Mouse (Mus musculus) thymus, adult 2 months (tissue): ENCODE results near the gene Tubgcp6. TPM values are rescaled to one million over a fixed set of nuclear protein-coding genes. Genes with fewer than 3 reads are reported as not detected.

Experiments used
- DNase-seq: peaks from one replicate; pipeline ENCODE4 v3.0.0; 2021
- H3K27ac ChIP-seq: fragments of 200-500 bp; 2 replicates; pipeline ENCODE4 v1.5.1; 2012; ENCODE audit warnings: low read length, control low read depth; ENCODE audit not compliant: control insufficient read depth, insufficient read depth
- H3K27me3 ChIP-seq: fragments of 200-500 bp; 2 replicates; pipeline ENCODE4 v1.6.1; 2012; ENCODE audit warnings: mild to moderate bottlenecking, low read length, moderate library complexity, mixed read lengths; ENCODE audit not compliant: control insufficient read depth, insufficient read depth
- H3K36me3 ChIP-seq: fragments of 200-500 bp; 2 replicates; pipeline ENCODE4 v1.6.1; 2012; ENCODE audit warnings: mild to moderate bottlenecking, low read length, moderate library complexity; ENCODE audit not compliant: control insufficient read depth, insufficient read depth
- H3K4me1 ChIP-seq: fragments of 200-500 bp; replicated peaks from 2 replicates; pipeline ENCODE4 v1.6.1; 2012; ENCODE audit warnings: low read length; ENCODE audit not compliant: control insufficient read depth, insufficient read depth
- H3K4me3 ChIP-seq: fragments of 200-500 bp; 2 replicates; pipeline ENCODE4 v1.5.1; 2012; ENCODE audit warnings: mild to moderate bottlenecking, low read length, control low read depth, moderate library complexity; ENCODE audit not compliant: control insufficient read depth, insufficient read depth
- CTCF ChIP-seq: fragments of 200-500 bp; IDR thresholded peaks from 2 replicates; pipeline ENCODE4 v1.5.1; 2012; ENCODE audit warnings: mild to moderate bottlenecking, control low read depth, low read length, moderate library complexity, borderline replicate concordance; ENCODE audit not compliant: control insufficient read depth, poor library complexity, insufficient read depth; ENCODE audit errors: extremely low read depth
- POLR2A ChIP-seq: fragments of 200-500 bp; IDR thresholded peaks from 2 replicates; pipeline ENCODE4 v1.6.1; 2012; ENCODE audit warnings: mild to moderate bottlenecking, low read length, control low read depth, moderate library complexity; ENCODE audit not compliant: control insufficient read depth, poor library complexity, insufficient read depth; ENCODE audit errors: extremely low read depth
- WGBS: fragments of 180-500 bp; shearing (Covaris S2); methylation state at CpG from one replicate; pipeline ENCODE4 v1.1.7; 2018; 5-methylcytosine and 5-hydroxymethylcytosine counted together
- polyA plus RNA-seq: library from polyadenylated mRNA; depleted of rRNA; stranded (reverse); fragments of >200 nt; gene quantifications from 2 replicates; pipeline ENCODE4 v1.2.3, GENCODE M21; 2012

Gene Tubgcp6
- polyA plus RNA-seq, 1 experiment, result 97.4 TPM

DNA sequence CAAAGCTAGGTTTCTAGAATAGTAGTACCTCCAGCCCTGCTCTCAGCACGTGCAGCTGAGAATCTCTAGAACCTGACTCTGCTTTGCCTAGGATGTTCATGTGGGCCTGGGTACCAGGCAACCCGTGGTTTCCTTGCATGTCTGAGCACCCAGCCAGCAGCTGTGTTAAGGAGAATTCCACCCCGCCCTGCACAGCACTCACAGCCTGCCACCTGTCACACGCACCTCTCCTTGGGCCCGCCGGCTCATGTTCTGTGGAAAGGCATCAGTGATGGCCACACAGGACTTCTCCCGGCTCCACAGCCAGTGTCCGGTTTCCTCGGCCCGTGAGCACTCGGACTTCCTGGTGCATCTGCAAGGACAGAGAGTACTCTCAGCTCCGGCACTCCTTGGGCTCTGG is 42.6 kb upstream of the Tubgcp6 start:
- Histone ChIP-seq H3K27me3 (no peaks in the 10 kb centered on the region), H3K4me3 (no peak overlapping the region), H3K36me3 (no peaks in the 10 kb centered on the region), H3K27ac (no peak overlapping the region), H3K4me1 (no peaks in the 10 kb centered on the region)
- TF ChIP-seq CTCF, result no peak
- no peak for TF ChIP-seq POLR2A
- 83% methylated on average over 12 of the region's 12 CpGs for WGBS
- no peak for DNase-seq

DNA sequence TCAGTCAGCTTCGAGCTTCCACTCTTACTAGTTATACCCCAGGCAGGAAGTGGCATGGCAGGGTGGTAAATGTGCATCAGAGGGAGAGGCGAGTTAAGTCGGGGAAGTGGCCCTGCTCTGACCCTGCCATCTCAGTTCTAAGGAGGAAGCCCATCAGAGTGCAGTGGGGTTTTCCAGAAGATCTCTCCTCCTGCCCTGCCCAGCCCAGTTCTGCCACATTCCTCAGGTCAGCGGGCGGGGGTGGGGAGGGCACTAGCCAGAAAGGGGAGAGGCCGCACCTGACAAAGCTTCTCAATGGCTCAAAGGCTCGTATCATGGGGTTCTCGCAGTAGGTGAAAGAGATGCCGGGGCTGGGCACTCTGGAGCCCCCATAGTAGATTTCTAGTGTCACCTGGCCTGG is 38.5 kb upstream of the Tubgcp6 start:
- Histone ChIP-seq H3K36me3 (no peaks in the 10 kb centered on the region), H3K27ac (no peak overlapping the region), H3K27me3 (no peaks in the 10 kb centered on the region), H3K4me1 (no peaks in the 10 kb centered on the region), H3K4me3 (no peak overlapping the region)
- 63% methylated on average over 9 of the region's 9 CpGs for WGBS
- no peak for TF ChIP-seq POLR2A
- DNase-seq, result no peak

DNA sequence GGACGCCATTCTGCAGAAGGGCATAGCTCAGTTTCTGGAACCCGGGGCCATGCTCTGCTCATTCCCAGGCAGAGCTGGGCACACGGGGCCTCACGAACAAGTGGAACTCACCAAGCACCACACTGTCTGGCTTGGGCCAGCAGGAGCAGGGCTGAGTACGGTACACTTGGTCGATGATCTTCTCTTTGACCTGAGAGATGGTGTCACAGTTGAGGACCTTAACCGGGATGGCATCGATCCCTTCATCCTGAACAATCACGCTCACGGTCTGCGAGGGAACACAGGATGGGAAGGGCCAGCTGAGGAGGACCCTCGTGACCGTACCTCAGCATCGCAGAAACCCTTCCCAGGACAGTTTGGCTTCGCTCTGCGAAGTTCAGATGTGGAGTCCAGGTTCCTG is 35.6 kb upstream of the Tubgcp6 start:
- H3K36me3 ChIP-seq, result no peaks in the 10 kb centered on the region
- WGBS, result 97% methylated on average over 16 of the region's 16 CpGs
- H3K27ac ChIP-seq, result no peak overlapping the region
- H3K4me1 ChIP-seq, result no peaks in the 10 kb centered on the region
- H3K27me3 ChIP-seq, result no peaks in the 10 kb centered on the region
- H3K4me3 ChIP-seq, result no peak overlapping the region
- DNase-seq, result no peak
- TF ChIP-seq CTCF (no peak), POLR2A (no peak)

DNA sequence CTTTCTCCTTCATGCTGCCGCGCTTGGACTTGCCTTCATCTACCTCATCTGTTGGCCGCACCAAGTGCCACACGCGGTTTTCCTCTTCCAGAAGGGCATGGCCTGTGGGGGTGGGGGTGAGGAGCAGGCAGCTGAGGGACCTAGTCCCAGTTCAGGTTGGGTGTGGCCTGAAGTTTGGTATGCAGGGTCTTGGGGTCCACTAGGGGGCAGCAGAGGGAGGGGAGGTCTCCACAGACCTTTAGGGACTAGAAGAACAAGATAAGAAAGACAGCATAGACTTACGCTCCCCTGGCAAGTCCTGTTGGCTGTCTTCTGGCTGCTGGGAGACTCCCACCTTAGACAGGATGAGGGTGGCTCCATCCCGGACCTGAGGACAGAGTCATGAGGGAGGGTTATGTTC is 35.0 kb upstream of the Tubgcp6 start:
- WGBS, result 64% methylated on average over 7 of the region's 7 CpGs
- Histone ChIP-seq H3K4me3 (no peak overlapping the region), H3K27me3 (no peaks in the 10 kb centered on the region), H3K27ac (no peak overlapping the region), H3K36me3 (no peaks in the 10 kb centered on the region), H3K4me1 (no peaks in the 10 kb centered on the region)
- peak; percentile 77 for DNase-seq
- TF ChIP-seq CTCF (peak; percentile 61; the same call in 1 of the 2 replicates), POLR2A (no peak)

DNA sequence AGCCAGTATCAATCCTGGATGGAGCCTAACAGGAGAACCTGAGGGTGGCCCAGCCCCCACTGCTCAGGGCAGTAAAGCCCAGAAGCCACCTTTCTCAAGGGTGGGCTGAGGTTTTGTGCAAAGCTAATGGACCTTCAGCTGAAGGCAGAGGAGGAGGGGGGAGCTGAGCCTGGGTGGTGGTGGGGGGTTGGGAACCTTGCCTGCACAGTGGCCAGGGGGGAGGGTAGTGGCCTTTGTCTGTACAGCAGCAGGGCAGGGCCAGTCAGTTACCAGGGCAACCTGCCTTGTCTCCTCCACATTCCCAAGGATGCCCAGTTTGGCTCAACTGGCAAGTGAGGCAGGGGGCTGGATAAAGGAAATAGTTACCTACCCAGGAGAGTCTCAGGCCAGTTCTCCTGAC is 29.4 kb upstream of the Tubgcp6 start:
- no peak for DNase-seq
- peaks cover 2% of the 10 kb centered on the region for H3K27me3 ChIP-seq
- no peaks in the 10 kb centered on the region for H3K36me3 ChIP-seq
- H3K4me3 ChIP-seq, result no peak overlapping the region
- H3K4me1 ChIP-seq, result peaks cover 25% of the 10 kb centered on the region
- H3K27ac ChIP-seq, result no peak overlapping the region
- TF ChIP-seq CTCF (no peak), POLR2A (no peak)

DNA sequence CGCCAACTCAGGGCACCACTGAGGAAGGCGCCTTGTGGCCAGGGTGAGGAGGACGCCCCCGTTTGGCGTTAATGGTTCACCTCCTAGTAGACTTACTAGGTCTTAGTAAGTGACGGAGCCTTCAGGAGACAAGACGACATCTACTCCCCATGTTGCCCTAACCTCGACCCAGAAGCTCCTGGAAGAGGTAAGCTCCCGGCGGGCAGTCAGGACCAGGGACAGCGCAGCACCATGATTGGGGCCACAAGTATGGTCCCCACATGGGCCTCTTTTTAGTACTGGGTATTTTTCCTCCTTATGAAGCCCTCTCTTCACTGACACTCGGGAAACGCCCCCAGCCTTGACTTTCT is 27.1 kb upstream of the Tubgcp6 start:
- Histone ChIP-seq H3K27me3 (peaks cover 2% of the 10 kb centered on the region), H3K4me3 (peak overlapping the region; percentile 35), H3K36me3 (no peaks in the 10 kb centered on the region), H3K27ac (peak overlapping the region; percentile 49; the same call in 1 of the 2 replicates), H3K4me1 (peaks cover 43% of the 10 kb centered on the region)
- peak; percentile 39 for DNase-seq
- 16% methylated on average over 13 of the region's 13 CpGs for WGBS
- no peak for TF ChIP-seq CTCF

DNA sequence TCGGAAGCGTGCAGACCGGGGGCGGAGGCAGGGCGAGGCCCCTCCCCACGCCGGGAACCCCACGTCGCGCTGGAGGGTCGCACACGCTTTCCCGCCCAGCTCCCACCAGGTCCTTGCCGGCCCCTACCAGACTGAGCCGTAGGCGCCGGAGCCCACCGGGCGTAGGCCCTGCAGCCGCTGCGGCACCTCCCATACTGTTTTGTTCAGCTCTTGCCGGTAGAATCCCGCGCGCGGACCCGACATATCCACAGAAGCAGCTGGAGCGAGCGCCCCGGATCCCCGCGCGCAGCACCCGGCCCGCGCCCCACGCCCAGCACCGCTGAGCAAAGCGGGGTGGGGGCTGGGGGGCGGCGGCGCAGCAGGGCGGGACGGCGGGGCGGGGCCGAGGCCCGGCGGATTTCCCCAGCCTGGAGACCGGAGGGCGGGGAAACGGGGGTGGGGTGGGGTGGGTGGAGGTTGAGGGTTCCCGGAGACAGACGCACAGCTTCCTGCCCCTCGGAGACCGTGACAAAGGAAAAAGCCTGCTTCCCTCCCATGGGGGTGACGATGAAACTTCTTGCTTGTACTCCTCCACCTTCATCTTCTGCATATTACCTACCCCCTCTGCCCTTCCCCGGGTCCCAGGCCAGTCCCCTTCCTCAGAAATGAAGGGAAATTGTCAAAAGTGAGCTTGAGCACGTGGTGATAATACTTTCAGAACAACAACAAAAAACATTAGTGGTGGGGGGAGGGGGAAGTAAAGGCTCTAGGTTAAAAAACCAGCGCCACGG is 26.5 kb upstream of the Tubgcp6 start, which contains the start of gene Mapk11:
Gene Mapk11 (minus strand): TSS at position 358 of the 770 bp plus-strand sequence.
- TF ChIP-seq POLR2A, result 0 out of 2 replicates have a peak, but pooled peaks have one; percentile 36
- TF ChIP-seq CTCF, result no peak
- H3K4me1 ChIP-seq, result peaks cover 46% of the 10 kb centered on the region
- peak within 1 kb of the TSS; percentile 89 for H3K4me3 ChIP-seq
- no peaks in the 10 kb centered on the region for H3K36me3 ChIP-seq
- peaks cover 5% of the 10 kb centered on the region for H3K27me3 ChIP-seq
- DNase-seq, result peak; percentile 67
- WGBS, result 1% methylated on average over 52 of the region's 61 CpGs
- peak within 1 kb of the TSS; percentile 59 for H3K27ac ChIP-seq
